Mouse (Mus musculus): ENCODE data around the gene Rhbdf2. TPM values are rescaled to one million over a fixed set of nuclear protein-coding genes. Genes with fewer than 3 reads are reported as not detected.
"Not testable (repeated sequence)": the region's sequence is repeated elsewhere in the genome, so short reads cannot be mapped to it uniquely, and the experiment has no call there.

The Rhbdf2 gene
- total RNA-seq, 4 experiments from 2014 or later: 8.7 to 12.6 (median 10.6) TPM

DNA sequence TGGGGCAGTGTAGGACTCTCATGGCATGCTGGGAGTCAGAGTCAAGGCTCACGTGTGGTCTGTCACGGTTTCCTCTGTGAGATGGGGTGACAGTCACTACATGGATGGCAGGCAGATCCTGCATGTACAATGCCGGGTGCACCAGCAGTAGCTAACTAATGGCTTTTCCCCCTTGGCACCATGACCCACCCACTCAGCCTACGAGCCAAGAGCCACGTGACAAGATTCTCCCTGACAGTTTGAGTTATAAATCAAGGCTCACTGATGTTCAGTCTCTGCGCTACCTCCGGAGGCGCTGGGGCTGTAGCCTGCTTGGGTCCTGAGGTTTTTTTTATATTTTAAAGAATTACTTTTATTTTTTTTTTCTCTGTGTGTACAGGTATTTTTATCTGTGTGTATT lies 7.3 kb downstream of the Rhbdf2 start:
- DNase-seq (ENCODE audit: low spot score): no peak

DNA sequence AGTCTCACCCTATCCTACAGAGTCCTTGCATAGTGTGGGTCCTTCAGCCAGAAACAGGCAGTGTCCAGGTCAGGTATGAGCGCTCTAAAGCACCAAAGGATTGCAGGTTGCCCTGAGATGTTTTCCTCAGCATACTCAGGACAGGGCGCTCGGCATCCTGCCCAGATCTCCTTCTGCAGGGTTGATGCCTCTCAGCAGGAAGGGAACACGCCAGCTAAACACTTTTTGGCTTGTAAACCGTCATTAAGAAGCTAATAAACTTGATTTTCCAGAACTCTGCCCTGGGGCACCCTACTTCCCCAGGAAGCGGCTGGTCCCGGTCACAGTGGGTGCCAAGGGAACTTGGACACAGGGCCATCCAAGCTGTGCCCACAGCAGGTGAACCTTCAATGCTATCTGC lies 7.7 kb downstream of the Rhbdf2 start:
- DNase-seq (ENCODE audit: low spot score): no peak

DNA sequence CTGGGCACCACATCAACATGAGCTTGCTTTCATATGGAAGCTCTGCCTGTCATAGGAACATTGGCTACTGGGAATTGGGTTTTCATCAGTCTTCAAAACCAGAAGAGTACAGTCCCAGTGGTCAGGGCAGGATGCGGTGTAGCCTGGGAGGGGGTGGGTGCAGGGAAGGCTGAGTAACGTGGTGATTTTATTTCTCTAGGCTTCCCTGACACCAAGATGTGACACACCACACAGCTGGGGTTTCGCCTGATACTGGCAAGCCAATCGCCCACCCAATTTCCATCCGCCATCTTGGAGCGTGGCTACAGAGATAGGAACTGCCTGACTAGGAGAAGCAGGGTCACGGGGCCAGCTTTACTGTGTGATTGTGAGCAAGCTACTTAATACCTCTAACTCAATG lies 8.2 kb downstream of the Rhbdf2 start:
- no peak for DNase-seq (ENCODE audit: low spot score)

DNA sequence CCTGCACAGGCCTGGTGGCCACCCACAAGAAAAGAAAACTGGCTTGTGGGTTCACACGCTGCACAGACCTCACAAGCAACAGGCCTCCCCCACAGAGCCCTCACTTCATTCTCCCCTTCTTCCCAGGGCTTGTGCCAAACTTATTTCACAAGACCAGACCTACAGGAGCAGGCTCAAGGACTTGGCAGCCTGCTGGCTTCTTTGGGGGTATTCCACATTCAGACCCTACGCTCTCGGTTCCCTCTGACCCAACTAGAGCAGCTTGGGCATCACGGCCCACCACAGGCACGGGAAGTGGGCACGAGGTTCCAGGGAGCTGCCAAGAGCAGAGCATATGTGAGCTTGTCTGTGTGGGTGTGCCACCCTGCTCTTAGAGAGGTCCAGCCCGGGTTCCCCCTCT lies 9.2 kb downstream of the Rhbdf2 start:
- DNase-seq (ENCODE audit: low spot score): no peak

DNA sequence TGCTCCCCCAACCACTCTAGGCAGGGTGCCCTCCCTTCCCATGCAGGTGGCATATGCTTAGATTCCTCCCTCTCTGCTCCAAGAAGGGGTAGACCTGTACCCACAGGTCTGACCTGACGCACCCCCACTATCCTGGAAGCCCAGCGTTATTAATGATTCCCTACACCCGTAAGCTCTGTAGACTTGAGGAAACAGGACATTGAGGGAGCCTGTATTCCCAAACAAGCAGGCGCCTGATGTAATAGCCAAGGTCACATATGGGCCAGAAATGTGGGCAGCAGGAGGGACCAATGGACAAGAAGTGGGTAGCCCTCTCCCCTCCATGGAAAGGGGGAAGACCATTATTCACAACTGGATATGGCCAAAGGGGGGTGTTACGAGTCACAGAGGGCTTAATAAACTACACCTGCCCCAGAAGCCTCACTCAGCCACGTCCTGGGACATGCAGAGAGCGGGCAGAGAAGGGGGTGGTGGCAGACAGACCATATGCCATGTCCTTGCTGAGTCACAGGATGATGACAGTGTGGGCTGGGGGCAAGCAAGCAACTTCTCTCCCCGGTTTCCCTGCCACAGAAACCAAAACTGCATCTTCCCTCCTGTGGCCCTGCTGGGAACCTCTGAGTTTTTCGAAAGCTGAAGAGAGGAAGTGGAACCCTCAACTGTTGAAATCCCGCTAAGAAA lies 10.2 kb downstream of the Rhbdf2 start:
- DNase-seq (ENCODE audit: low spot score): no peak

DNA sequence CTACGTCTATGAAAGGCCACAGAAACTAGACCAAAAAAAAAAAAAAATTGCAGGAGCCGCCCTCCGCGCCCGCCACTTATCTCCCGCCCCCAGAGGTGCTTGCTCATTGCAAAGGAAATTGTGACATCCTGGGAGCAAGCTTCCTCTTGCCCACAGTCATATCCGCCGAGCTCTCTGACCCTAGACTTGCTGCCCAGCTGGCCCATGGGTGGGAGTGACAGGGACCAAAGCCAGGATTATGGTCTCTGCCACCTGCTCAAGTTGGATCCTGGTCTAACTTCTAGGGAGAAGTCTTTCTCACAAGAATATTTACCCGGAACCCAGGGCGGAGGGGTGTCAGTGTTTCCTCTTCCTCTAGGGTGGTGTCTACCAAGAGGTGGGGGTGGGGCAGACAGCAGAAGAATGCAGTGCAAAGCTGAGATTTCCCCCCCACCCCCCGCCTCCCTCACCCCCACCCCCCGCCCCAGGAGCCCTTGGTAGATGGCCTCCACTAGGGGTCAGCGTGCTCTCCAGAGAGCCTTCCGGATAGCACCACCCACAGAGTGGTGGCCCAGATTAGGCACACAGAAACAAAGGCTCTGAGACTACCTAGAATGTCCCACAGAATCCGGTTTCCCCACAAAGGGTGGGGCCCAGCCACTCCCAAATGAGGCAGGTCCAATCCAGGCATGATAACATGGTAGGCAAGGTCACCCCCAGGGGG lies 10.9 kb downstream of the Rhbdf2 start:
- peak; percentile 75 for DNase-seq (ENCODE audit: low spot score)

DNA sequence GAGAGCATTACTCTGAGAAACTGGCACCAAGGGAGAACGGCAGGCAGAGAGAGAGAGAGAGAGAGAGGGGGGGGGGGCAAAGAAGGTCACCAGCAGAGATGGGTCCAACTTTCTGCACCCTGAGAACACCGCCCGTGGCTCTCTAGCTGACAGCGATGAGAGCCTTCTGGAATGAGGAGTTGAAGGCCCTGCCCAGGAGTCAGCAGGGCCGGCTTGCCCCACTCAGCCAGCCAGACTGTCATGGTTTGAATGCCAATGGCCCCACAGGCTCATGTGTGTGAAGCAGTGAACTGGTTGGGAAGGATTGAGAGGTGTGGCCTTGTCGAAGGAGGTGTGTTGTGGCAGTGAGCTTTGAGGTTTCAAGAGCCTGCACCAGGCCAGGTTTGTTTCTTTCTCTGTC lies 13.6 kb downstream of the Rhbdf2 start:
- no peak for DNase-seq (ENCODE audit: low spot score)

DNA sequence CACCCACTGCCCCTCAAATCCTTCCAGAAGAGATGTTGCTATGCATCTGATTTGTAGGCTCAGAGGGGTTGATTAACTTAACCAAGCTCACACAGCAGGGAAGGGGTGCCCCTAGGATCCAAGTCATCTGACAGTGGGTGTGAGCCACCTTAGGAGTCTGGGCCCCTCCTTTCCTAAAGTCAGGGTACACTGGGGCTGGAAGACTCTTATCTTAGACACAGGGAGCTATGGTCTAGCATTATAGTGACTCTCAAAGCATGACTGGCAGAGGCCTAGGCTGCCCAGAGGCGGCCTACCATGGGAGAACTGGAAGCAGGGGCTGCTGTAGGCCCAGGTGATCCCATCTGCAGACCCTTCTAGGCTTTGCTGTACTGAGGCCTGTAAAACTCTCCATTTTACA lies 14.3 kb downstream of the Rhbdf2 start:
- no peak for DNase-seq (ENCODE audit: low spot score)

DNA sequence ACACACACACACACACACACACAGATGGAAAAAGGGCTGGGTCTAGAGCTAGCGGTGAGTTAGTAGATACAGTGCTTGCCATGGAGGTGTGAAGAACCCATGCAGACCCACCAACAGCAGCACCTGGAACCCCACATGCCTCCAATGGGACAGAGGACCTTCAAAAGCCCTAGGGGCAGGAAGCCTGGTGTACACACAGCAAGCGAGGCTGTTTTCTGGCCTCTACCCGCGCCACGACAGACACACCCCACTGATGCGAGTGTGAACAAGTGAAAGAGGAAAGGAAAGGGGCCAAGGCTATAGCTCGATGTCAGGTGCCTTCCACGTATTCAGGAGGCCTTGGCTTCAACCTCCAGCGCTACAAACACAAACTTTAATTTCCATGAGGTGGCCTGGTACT lies 14.9 kb downstream of the Rhbdf2 start:
- no peak for DNase-seq (ENCODE audit: low spot score)

DNA sequence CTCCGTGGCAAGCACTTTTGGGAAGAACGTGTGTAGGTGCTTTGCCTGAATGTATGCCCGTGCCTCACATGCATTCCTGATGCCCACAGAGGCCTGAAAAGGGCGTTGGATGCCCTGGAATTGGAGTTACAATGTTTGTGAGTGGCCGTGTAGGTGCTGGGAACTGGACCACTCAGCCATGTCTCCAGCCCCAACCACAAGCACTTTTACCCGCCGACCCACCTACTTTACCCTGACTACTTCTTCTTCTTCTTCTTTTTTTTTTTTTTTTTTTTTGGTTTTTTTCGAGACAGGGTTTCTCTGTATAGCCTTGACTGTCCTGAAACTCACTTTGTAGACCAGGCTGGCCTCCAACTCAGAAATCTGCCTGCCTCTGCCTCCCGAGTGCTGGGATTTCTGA lies 15.7 kb downstream of the Rhbdf2 start:
- not testable (repeated sequence) for DNase-seq (ENCODE audit: low spot score)

DNA sequence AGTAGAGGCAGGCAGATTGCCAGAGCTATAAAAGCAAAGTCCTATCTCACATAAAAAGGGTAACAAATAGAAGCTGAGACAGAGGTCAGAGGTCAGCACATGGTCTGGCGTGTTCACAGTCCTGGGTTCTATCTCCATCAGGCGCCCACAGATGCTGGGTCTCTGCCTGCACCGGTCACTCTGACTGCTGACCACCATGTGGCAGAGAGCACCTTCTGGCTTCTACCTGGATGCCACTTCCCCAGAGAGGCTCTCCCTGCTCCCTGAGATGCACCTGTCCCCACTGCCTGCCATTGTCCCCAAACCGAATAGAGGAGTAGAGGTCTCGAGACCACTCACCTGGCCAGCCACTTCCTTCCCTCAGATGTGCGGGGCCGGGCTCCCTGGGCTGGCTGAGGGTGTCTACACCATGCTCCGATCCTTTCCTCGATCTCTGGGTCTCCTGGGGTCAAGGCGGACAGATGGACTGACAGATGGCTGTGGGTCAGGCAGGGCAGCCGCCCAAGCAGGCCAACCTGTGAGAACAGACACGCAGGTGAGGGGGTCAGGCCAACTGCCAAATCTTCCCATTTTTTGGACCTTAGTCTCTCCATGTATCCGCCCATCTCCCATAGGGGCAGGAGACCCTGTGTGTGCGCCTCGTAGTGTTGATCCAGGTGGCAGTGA lies 16.7 kb downstream of the Rhbdf2 start:
- DNase-seq (ENCODE audit: low spot score): no peak

DNA sequence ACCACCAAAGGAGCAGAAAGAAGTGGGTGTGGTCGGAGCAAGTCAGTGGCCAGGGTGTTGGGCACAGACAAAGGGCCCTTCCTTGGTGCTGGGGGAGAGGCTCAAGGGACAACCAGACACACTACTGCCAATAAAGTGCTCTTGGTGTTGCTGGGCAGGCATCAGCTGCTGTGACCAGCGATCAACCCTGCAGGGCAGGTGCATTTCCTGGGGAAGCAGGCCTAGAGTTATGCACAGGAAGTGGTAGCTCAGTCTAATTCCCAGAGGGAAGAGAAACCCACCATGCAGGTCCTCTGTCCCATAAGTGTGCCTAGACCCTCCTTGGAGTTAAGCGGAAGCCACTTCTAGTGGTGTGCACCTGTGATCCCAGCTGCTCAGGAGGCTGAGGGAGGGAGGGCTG lies 19.1 kb downstream of the Rhbdf2 start:
- no peak for DNase-seq (ENCODE audit: low spot score)

DNA sequence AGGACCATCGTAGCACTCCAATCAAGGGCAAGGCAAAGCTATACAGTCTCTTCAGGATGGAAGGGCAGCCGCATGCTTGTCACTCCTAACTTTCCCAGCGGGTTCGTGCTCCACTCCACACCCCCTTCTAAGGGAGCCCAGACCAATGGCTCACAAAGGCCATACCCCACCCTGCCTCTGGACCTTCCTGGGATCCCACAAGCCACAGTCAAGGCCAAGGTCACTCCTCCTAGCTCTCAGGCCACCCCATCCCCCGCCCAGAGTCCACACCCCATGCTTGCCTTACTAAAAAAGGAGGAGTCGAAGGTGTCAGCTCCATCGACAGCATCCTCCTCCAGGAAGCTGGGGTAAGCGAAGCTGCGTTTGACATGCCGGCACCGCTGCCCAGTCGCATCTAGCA lies 22.7 kb downstream of the Rhbdf2 start:
- DNase-seq (ENCODE audit: low spot score): no peak

DNA sequence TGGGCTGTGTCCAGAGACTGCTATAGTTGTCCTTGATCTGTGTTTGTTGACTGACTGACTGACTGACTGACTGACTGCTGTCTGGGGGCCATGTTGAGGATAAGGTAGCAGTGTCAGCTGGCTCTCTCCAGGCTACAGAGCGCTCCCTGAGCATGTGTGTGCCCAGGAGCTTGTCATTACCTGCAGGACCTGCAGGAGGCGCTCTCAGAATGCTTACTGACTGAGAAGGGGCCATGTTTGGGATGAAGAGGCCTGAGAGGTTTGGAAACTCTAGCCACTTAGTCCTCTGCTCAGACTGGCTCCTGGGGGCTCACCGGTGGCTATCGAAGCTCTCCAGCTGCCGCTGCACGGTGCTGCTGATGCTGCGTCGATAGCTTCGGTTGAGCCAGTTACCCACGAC lies 23.5 kb downstream of the Rhbdf2 start:
- no peak for DNase-seq (ENCODE audit: low spot score)

DNA sequence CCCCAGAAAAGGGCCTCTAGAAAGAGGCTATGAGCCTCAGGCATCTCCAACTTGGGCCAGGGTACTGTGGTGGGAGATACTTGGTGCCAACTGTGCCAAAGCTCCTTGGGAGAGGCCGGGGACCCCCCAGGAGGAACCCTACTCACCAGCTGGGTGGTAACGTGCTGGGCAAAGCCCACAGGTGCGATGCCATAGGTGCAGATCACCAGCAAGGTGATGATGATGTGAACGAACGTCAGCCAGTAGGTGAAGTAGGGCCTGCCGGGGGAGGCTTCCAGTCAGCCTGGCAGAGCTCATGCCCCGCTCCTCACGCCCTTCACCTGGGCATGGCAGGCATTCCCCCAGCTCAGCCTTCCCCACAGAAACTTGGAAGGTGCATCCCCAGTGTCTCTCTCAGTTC lies 24.8 kb downstream of the Rhbdf2 start:
- DNase-seq (ENCODE audit: low spot score): no peak

DNA sequence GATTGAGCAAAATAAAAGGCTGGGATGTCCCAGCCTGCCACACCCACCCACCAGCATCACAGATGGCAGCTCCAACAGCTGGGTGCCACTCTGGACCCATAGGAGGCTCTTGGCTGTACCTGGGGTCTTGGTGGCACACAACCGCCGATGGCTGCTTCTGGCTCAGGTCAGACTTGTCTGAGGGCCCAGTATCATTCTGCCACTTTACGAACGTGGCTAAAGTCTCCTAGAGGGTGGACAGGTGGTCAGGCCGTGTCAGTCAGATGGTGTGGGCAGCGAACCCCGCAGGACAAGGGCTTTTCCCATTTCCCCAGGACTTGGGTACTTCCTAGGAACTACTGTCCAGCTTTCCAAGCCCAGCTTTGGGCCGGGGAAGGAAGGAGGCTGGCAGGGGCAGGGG lies 25.7 kb downstream of the Rhbdf2 start:
- DNase-seq (ENCODE audit: low spot score): no peak

DNA sequence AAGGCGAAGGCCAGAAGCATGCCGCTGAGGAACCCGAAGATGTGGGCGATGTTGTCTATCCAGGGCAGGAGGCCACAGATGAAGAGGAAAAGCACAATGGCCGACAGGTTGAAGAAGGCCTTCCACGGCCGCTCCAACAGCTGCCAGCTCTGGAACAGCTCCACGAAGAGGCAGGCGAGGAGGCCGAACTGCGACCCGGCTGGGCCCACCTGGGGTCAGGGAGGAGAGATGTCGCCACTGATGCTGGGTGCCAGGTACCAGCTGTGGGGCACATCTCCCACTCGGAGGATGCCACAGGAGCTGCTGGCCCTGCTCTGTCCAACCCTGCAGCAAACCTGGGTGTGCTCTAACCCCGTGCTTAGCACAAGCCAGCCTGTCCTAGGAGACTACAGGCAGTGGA lies 27.6 kb downstream of the Rhbdf2 start:
- no peak for DNase-seq (ENCODE audit: low spot score)

DNA sequence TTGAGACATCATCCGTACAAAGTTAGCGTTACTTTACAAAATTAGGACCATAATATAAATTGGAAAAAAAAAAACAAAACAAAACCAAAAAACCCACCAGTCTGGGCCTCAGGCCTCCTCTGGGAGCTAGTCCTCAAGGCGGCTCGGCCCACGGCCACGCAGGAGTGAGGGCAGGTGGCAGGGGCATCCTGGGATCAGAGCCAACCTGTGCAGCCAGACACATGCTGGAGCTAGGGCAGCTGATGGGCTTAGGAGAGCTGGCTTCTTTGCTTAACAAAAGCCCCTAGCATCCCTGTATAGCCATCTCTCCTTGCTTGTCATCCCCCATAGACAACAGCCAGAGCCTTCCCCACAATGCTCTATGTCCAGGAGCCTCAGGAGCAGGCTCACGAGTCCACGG lies 28.6 kb downstream of the Rhbdf2 start:
- DNase-seq (ENCODE audit: low spot score): no peak

DNA sequence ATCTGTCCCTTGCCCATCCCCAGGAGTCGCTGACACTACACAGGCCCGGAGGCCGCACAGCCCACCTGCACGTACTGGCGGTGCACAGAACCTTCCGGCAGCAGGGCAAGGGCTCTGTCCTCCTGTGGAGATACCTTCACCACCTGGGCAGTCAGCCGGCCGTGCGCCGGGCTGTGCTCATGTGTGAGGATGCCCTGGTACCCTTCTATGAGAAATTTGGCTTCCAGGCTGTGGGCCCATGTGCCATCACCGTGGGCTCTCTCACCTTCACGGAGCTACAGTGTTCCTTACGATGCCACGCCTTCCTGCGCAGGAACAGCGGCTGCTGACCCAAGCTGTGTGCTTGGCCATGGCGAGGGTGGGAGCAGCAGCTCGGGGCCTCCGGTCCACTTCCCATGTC lies 30.1 kb downstream of the Rhbdf2 start:
- DNase-seq (ENCODE audit: low spot score): no peak

DNA sequence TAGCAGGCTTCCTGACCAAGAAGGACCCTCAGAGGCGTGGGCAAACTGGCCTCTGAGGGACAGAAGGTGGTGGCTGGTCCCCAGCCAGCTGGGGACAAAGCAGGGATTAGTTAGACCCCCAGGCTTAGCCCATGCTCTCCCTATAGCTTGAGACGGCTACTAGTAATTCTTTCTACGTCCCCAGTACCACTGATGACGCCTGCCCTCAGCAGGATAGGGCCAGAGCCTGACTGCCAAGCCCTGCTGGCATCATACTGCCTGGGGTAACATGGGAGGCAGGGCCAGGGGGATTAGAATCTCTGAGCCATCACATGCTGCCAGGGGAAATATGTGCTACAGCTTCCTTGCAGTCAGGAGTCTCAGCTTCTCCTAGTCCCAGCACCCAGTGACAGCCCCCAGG lies 33.5 kb downstream of the Rhbdf2 start:
- no peak for DNase-seq (ENCODE audit: low spot score)

DNA sequence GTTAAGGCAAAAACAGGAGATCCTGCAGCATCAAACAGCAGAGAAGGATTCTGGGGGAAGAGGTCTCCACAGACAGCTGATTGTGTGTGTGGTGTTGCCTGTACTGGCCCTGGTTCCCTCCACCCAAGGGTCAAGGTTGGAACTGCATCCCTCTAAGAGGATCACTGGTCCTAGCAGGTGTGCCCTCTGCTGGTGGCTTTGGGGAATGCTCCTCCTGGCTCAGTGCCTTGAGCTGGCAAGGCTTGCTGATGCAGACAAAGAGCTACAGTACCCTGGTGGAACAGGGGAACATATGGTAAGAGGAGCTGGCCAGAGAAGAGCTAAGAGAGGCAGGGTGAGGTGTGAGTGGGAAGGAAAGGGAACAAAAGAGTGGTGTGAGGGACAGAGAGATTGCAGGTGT lies 34.4 kb downstream of the Rhbdf2 start:
- DNase-seq (ENCODE audit: low spot score): peak; percentile 96

DNA sequence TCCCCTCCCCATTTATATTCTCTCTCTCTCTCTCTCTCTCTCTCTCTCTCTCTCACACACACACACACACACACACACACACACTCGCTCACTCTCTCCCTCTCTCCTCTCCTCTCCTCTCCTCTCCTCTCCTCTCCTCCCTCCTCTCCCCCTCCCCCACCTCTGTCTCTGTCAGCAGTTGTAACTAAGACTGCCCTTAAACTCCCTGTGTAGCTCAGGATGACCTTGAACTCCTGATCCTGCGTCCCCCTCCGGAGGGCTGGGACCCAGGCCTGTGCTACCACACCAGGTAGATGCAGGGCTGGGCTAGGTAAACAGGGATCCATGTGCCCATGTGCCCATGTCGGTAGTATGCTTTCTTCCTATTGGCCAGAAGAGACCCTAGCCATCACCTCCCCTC lies 35.2 kb downstream of the Rhbdf2 start:
- DNase-seq (ENCODE audit: low spot score): no peak

DNA sequence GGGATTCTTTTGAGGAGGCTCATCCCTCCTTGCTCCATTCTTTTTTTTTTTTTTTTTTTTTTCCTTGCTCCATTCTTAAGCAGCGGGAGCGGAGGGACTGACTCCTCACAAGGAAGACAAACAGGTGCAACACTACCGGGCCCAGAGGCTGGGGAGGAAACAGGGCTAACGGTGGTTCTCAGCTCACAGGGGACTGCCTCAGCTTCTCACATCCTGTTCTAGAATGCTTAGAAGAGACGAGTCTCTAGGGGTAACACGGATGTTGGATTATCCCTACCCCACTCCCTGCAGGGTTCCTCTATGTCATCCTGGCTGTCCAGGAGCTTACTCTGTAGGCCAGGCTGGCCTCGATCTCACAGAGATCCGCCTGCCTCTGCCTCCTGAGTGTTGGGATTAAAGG lies 37.2 kb downstream of the Rhbdf2 start:
- DNase-seq (ENCODE audit: low spot score): no peak
